Mouse (Mus musculus): ENCODE measurements around the gene Pcx. TPM values are rescaled to one million over a fixed set of nuclear protein-coding genes. Genes with fewer than 3 reads are reported as not detected.
"Not testable (repeated sequence)": the region's sequence is repeated elsewhere in the genome, so short reads cannot be mapped to it uniquely, and the experiment has no call there.

The Pcx gene
- polyA plus RNA-seq, 1 experiment: 249 TPM

DNA sequence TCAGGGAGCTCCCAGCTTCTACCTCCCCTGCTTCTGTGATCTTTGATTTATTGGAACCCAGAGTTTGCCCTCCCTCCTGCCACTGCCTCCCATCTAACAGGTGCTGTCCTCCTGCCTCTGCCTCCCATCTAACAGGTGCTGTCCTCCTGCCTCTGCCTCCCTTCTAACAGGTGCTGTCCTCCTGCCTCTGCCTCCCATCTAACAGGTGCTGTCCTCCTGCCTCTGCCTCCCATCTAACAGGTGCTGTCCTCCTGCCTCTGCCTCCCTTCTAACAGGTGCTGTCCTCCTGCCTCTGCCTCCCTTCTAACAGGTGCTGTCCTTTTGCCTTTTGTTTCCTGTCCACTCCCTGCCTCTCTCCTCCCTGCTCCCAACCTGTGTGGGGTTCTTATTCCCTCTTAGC lies 76.5 kb downstream of the Pcx start:
- not testable (repeated sequence) for DNase-seq (ENCODE audit: low read depth)

GRCm38 (mm10) chr19:4587426-4587825 lies 77.2 kb downstream of the Pcx start:
- no peak for DNase-seq (ENCODE audit: low read depth)

- DNase-seq (ENCODE audit: low read depth): no peak
Observed at GRCm38 (mm10) chr19:4588430-4588829, 78.2 kb downstream of the Pcx start.

- DNase-seq (ENCODE audit: low read depth): no peak
Observed at GRCm38 (mm10) chr19:4589081-4589480, 78.8 kb downstream of the Pcx start.

DNA sequence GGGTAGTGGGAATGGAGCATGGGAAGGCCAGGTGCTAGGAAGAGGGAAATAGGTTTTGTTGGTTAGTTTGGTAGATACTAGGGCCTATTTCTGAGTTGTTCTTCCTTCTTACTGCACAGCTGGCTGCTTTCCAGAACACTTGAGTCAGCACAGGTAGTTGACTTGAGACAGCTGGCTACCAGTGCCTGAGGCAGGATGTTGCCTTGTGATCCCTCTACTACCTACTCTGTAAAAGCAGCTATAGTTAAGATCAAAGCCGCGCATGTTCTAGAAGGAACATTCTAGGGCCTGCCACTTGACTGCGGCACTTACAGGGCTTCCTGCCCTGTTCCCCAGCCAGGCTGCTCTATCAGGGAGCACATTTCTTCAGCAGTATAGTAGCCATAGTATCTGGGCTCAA lies 79.8 kb downstream of the Pcx start:
- peak; percentile 62 for DNase-seq (ENCODE audit: low read depth)

- DNase-seq (ENCODE audit: low read depth): no peak
Observed at GRCm38 (mm10) chr19:4593792-4594522, 83.7 kb downstream of the Pcx start.

GRCm38 (mm10) chr19:4596071-4596470 lies 85.8 kb downstream of the Pcx start:
- DNase-seq (ENCODE audit: low read depth): no peak

GRCm38 (mm10) chr19:4602459-4602858 lies 92.2 kb downstream of the Pcx start:
- DNase-seq (ENCODE audit: low read depth): no peak

DNA sequence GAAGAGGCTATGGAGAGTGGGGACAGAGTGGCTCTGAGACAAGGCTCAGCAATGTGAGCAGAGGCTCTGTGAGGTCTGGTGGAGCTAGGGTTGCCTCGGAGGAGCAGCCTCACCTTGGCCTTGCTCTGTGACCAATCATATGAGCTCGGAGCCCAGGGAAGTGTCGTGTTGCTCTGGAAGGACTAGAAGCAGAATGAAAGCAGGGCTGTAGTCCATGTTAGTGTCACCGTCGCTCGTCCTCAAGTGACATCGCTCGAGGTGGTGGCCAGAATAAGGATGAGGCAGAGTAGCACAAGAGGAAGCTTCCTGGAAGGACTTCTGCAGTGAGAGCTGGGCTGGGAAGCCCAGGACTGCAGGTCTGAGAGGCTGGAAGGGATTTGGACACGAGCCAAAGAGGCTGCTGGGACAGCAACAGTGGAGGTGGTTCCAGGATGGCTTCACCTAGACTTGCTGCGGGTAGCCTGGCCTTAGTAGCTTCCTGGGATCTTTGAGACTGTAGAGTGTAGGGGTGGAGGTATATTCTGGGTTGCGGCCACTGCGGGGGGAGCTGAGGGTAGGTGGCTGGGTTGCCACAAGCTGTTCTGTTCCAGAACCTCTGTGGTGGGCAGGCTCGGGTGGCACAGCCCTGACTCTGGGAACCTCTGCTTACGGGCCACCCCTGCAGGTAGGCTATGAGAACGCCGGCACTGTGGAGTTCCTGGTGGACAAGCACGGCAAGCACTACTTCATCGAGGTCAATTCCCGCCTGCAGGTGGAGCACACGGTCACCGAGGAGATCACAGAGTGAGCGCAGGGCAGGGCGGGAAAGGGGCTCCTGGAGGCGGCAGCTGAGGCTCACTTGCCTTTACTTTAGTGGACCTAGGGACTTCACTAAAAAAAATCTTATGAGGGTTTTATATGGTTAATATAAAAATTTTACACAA lies 93.8 kb downstream of the Pcx start:
- DNase-seq (ENCODE audit: low read depth): no peak

GRCm38 (mm10) chr19:4605654-4606053 lies 95.4 kb downstream of the Pcx start:
- DNase-seq (ENCODE audit: low read depth): no peak

DNA sequence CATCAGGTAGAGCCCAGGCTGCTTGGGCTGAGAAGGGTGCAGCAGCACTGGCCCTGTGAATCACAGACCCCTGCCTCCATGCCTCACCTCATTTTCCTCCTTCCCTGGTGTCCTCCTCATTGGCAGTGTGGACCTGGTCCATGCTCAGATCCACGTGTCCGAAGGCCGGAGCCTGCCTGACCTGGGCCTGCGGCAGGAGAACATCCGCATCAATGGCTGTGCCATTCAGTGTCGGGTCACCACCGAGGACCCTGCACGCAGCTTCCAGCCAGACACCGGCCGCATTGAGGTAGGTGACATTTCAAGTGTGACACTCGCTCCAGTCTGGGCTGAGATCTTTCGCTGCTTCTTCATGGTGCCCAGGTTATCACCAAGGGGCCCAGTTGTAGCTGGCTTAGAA lies 97.1 kb downstream of the Pcx start:
- DNase-seq (ENCODE audit: low read depth): no peak

DNA sequence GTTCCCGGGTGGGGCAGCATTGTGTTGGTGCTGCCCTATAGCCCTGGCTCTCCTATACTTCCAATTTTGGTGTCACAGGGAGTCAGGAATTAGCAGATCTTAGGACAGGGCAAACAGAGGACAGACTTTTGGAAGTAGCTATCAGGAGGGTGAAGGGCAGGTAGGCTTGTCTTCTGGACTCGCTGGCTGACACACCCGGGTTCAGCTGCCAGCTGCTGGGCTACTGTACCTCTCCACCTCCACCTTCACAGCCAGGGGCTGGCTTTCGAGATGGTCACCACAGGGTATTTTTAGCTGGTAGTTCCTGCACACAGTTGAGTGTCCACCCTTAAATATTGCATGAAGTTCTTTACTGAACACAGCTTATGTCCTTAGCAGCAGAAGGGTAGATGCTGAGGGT lies 98.2 kb downstream of the Pcx start:
- DNase-seq (ENCODE audit: low read depth): no peak

DNA sequence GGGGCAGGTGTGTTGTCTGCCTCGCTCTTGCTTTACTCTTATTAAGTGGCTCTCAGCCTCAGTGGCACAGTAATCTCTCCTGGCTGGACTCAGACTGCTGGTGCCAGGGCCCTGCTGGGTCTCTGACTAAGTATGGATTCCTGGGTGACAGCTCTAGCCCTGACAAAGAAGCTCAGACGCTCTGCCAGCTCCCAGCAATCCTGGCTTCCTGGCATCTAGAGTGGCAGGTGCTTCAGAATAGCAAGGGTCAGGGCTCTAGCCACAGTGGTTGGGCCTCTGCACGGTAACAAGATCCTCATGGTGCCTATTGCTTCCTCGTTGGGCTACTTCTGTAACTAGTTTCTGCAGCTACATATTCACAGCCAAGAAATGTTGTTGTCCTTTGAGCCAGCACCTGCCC lies 99.8 kb downstream of the Pcx start:
- no peak for DNase-seq (ENCODE audit: low read depth)

GRCm38 (mm10) chr19:4612181-4612961 lies 102.1 kb downstream of the Pcx start:
- no peak for DNase-seq (ENCODE audit: low read depth)

- DNase-seq (ENCODE audit: low read depth): no peak
Observed at GRCm38 (mm10) chr19:4613464-4614304, 103.4 kb downstream of the Pcx start.

GRCm38 (mm10) chr19:4614305-4615150 lies 104.3 kb downstream of the Pcx start:
- no peak for DNase-seq (ENCODE audit: low read depth)

GRCm38 (mm10) chr19:4615151-4616093 lies 105.2 kb downstream of the Pcx start, which contains the start of gene Lrfn4:
TSS of gene Lrfn4 (minus strand) at chr19:4615667.
- DNase-seq (ENCODE audit: low read depth): no peak

DNA sequence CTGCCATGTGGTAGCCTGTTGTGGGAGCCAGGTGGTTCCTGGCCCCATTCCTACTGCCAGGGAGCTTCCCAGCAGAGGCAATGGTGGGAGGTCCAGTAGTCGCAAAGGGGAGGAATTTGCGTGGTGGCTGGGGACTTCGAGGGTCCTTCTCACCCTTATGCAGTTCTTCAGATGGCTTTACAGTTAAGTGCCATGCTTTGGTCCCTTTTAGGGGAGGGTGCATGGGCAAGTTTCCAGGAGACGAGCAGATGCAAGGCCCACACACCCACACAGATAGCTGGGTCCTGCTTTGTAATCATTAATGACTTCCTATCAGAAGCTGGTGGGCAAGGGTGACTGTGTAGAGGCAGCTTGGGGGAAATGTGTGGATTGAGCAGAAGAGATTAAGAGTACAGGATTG lies 106.3 kb downstream of the Pcx start:
- no peak for DNase-seq (ENCODE audit: low read depth)

DNA sequence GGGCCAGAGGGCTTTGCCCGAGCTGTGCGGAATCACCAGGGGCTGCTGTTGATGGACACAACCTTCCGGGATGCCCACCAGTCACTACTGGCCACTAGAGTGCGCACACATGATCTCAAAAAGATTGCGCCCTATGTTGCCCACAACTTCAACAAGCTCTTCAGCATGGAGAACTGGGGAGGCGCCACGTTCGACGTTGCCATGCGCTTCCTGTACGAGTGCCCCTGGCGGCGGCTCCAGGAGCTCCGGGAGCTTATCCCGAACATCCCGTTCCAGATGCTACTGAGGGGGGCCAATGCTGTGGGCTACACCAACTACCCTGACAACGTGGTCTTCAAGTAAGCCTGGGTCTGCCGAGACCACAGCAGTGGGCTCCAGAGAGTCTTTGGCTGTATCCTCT lies 107.9 kb downstream of the Pcx start:
- no peak for DNase-seq (ENCODE audit: low read depth)

Measured in gonadal fat pad, adult 2 months (tissue).